Mouse (Mus musculus) megakaryocyte, embryonic 14.5 days (primary cell): ENCODE measurements at regions not wholly inside any gene's neighbourhood (a gene's known extent, or its start where the extent isn't known, plus 50 kb on each side); places are given as distances from the start of the nearest gene placed in this dataset.

Experiments used
- FLI1 ChIP-seq: IDR thresholded peaks from 2 replicates; pipeline ENCODE4 v1.6.1; 2012; ENCODE audit warnings: low read length, inconsistent platforms, mixed read lengths
- GATA1 ChIP-seq: IDR thresholded peaks from 3 replicates; pipeline ENCODE4 v1.6.1; 2012; ENCODE audit warnings: mixed read lengths, low read length, inconsistent platforms, borderline replicate concordance

DNA sequence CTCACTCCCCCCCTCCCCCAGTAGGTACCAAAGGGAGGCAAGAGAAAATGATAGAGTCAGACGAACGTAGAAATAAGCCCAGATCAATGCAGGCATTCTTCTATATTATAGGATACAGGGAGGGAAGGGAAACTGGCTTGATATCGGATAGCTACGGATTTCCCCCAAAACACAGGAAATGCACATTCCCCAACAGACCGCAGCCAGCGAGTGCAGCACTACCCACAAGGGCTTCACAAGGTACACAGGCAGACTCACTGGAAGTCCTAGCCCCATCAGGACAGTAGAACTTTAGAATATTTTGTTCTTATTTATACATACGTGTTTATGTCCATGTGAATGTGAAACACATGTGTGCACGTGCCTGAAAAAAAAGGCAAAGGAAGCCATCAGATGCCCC lies 218.8 kb upstream of the Habp2 start:
- TF ChIP-seq GATA1 (no peak), FLI1 (no peak)
